In the genomic region with DNA sequence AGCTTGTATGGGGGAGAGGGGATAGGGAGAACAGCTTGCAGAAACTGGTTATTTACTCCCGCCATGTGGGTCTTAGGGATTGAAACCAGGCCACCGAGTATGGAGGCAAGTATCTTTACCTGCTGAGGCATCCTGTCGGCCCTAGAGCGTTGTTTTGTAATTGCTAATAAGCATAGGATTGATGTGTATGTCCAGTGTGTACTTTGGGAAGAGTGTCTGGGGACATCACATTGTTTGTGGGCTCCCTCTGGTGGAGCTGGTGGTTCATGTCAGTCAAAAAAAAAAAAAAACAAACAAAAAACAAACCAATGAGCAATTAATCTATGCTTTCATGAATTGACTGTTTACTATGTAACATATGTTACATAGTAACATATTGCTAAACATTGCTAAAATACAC, we compare ENCODE assay signal across 8 mouse cellular contexts. TPM values are rescaled to one million over a fixed set of nuclear protein-coding genes. Genes with fewer than 3 reads are reported as not detected.
DNase-seq lines count a peak whose midpoint lies in the region; ATAC-seq and TF ChIP-seq lines count a peak whose summit lies in the region.
"Had no signal": no experiment of that assay in that cellular context is flagged by ENCODE, and none has a peak within 500 bp of the region (broad histone marks: within the 10 kb centered on the region; RNA-seq: fewer than 3 reads in every experiment).

No protein-coding gene starts in this region.

- no peak overlapping the region for H3K9ac ChIP-seq in kidney, postnatal 0 days (ENCODE audit: low read depth, low read length)
- H3K9ac ChIP-seq: limb, embryonic 12.5 days had no signal

- no peak overlapping the region for H3K4me2 ChIP-seq in kidney, postnatal 0 days (ENCODE audit: low read length)
- H3K4me2 ChIP-seq: limb, embryonic 12.5 days had no signal

- no peaks in the 10 kb centered on the region for H3K9me3 ChIP-seq in kidney, postnatal 0 days (replicated peaks; ENCODE audit: low read length)
- H3K9me3 ChIP-seq: limb, embryonic 12.5 days had no signal

- no peak overlapping the region for H3K27ac ChIP-seq in kidney, postnatal 0 days
- H3K27ac ChIP-seq: limb, embryonic 12.5 days had no signal

- H3K4me3 ChIP-seq in kidney, postnatal 0 days (replicated peaks; ENCODE audit: low read depth, low read length), result no peak overlapping the region
- H3K4me3 ChIP-seq: limb, embryonic 12.5 days had no signal

- peak; percentile 81 for TF ChIP-seq CTCF in kidney, postnatal 0 days (IDR thresholded peaks at IDR 0.05; ENCODE audit: low read depth)

- ATAC-seq in kidney, postnatal 0 days (replicated peaks; ENCODE audit: low FRiP score, low read depth), result no peak

- H3K27me3 ChIP-seq in kidney, postnatal 0 days (ENCODE audit: insufficient read depth, low read length), result no peaks in the 10 kb centered on the region
- H3K27me3 ChIP-seq: limb, embryonic 12.5 days had no signal

- no peaks in the 10 kb centered on the region for H3K36me3 ChIP-seq in kidney, postnatal 0 days (ENCODE audit: insufficient read depth, low read length)

- 56% methylated on average over 4 of the region's 4 CpGs for WGBS in kidney, postnatal 0 days

- H3K4me1 ChIP-seq in kidney, postnatal 0 days (replicated peaks; ENCODE audit: insufficient read depth, low read length), result 0 out of 2 replicates have a peak, but pooled peaks cover 2% of the 10 kb centered on the region

- peak; percentile 70 for DNase-seq in kidney, postnatal 0 days (ENCODE audit: low spot score)
- DNase-seq in kidney, adult 11 months, result no peak
- DNase-seq in A20 (ENCODE audit: low read depth, low spot score), result peak; percentile 52
- peak; percentile 63 for DNase-seq in CD4-positive helper T cell, adult 2 months (ENCODE audit: low read depth, low spot score)
- peak; percentile 54 for DNase-seq in embryo, embryonic 10.5 days (ENCODE audit: low spot score)
- DNase-seq in retina, embryonic 14.5 days (ENCODE audit: low spot score), result peak; percentile 54
- no peak for DNase-seq in left cerebral cortex, adult 8-10 months (ENCODE audit: low spot score in 2 of 2)

RNA-seq across cellular contexts. Expression of gene Eya3, which starts 2.2 kb away (rescaled TPM):
- polyA plus RNA-seq in kidney, postnatal 0 days (2015; fragmentation: Nextera tagmentation; extraction: Ambion mirVana), result 12.8 and 15.2 TPM in 2 replicates
- 10 to 100 TPM; 29.2 to 36.5 (median 32.4) TPM for total RNA-seq in left cerebral cortex, adult 8-10 months (2022)

Comparison
In these comparisons a context has a peak if more than half of its experiments do, and no peak if none do; other contexts are left out.
1. DNase-seq: peak in kidney, postnatal 0 days (single experiment), A20 (single experiment), CD4-positive helper T cell, adult 2 months (single experiment), embryo, embryonic 10.5 days (single experiment) and retina, embryonic 14.5 days (single experiment); none in kidney, adult 11 months (single experiment) and left cerebral cortex, adult 8-10 months (0 of 2).